Mouse (Mus musculus) hindbrain, embryonic 13.5 days (tissue): ENCODE results near the gene Cd7. TPM values are rescaled to one million over a fixed set of nuclear protein-coding genes. Genes with fewer than 3 reads are reported as not detected.

Experiments
- ATAC-seq: fragments of 200-750 bp; cut with Nextera tagmentation; 2 replicates; pipeline ENCODE4 v1.8.0; 2017; ENCODE audit warnings: moderate TSS enrichment; ENCODE audit not compliant: low FRiP score
- H3K27ac ChIP-seq: fragments of 300-500 bp; sonication (generic); 2 replicates; pipeline ENCODE4 v1.5.1; 2015; ENCODE audit warnings: inconsistent platforms, mild to moderate bottlenecking, moderate library complexity
- H3K27me3 ChIP-seq: fragments of 300-500 bp; sonication (generic); 2 replicates; pipeline ENCODE4 v1.6.1; 2015; ENCODE audit warnings: mild to moderate bottlenecking, inconsistent platforms
- H3K36me3 ChIP-seq: fragments of 300-500 bp; sonication (generic); 2 replicates; pipeline ENCODE4 v1.6.1; 2015; ENCODE audit warnings: mild to moderate bottlenecking, inconsistent platforms
- H3K4me1 ChIP-seq: fragments of 300-500 bp; sonication (generic); replicated peaks from 2 replicates; pipeline ENCODE4 v1.6.1; 2015; ENCODE audit warnings: inconsistent platforms
- H3K4me2 ChIP-seq: fragments of 300-500 bp; sonication (generic); 2 replicates; pipeline ENCODE4 v1.6.1; 2015; ENCODE audit warnings: inconsistent platforms, mild to moderate bottlenecking, moderate library complexity
- H3K4me3 ChIP-seq: fragments of 300-500 bp; sonication (generic); 2 replicates; pipeline ENCODE4 v1.5.1; 2015; ENCODE audit warnings: mild to moderate bottlenecking, inconsistent platforms
- H3K9ac ChIP-seq: fragments of 300-500 bp; sonication (generic); 2 replicates; pipeline ENCODE4 v1.6.1; 2015; ENCODE audit warnings: mild to moderate bottlenecking, inconsistent platforms
- H3K9me3 ChIP-seq: fragments of 300-500 bp; sonication (generic); 2 replicates; pipeline ENCODE4 v1.6.1; 2016; ENCODE audit warnings: inconsistent platforms
- WGBS: fragments of 180-500 bp; shearing (Covaris S2); methylation state at CpG from one replicate; pipeline ENCODE4 v1.1.7; 2015; 5-methylcytosine and 5-hydroxymethylcytosine counted together
- polyA plus RNA-seq: library from polyadenylated mRNA; unstranded; fragments of >200 nt; fragmentation: Nextera tagmentation; extraction: Ambion mirVana; gene quantifications from 2 replicates; pipeline ENCODE4 v1.2.1, GENCODE M21; 2015

The Cd7 gene
- polyA plus RNA-seq, 1 experiment from 2014 or later = not detected

DNA sequence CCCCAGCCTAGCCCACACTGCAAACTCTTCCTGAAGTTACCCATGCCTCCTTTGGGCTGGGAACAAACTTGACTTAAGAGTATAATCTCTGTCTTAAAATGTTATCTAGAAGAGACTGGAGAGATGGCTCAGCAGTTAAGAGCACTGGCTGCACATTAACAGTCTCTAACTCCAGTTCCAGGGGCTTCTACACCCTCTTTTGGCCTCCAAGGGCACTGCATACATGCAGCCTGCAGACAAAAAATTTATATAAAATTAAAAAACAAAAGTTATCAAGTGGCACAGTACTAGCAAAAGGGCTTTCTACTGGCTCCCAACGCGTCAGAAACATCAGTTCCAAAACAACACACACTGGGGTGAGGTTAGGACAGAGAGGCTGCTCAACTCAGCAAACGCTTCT is 51.6 kb downstream of the Cd7 start:
- H3K27me3 ChIP-seq = no peaks in the 10 kb centered on the region
- peaks cover 34% of the 10 kb centered on the region for H3K36me3 ChIP-seq
- peaks cover 52% of the 10 kb centered on the region for H3K4me1 ChIP-seq
- no peak overlapping the region for H3K9ac ChIP-seq
- ATAC-seq = no peak
- WGBS = 89% methylated on average over 3 of the region's 3 CpGs
- no peaks in the 10 kb centered on the region for H3K9me3 ChIP-seq
- H3K4me2 ChIP-seq = no peak overlapping the region
- no peak overlapping the region for H3K4me3 ChIP-seq
- no peak overlapping the region for H3K27ac ChIP-seq

Other genes starting within 250 kb of the Cd7 start
- 45.6 and 48.6 TPM in 2 replicates for gene Dus1l, start 243.0 kb downstream of the Cd7 start, polyA plus RNA-seq
- gene Fasn, start 214.9 kb downstream of the Cd7 start, polyA plus RNA-seq = 67.9 and 69.7 TPM in 2 replicates
- gene Ccdc57, start 106.5 kb downstream of the Cd7 start, polyA plus RNA-seq = 4.8 and 5.4 TPM in 2 replicates
- gene Slc16a3, start 90.9 kb downstream of the Cd7 start, polyA plus RNA-seq = 11.7 and 14.9 TPM in 2 replicates
- 147 and 148 TPM in 2 replicates for gene Csnk1d, start 48.1 kb downstream of the Cd7 start, polyA plus RNA-seq
- not detected in 2 replicates for gene Sectm1b, start 24.2 kb upstream of the Cd7 start, polyA plus RNA-seq
- not detected in 2 replicates for gene Sectm1a, start 41.8 kb upstream of the Cd7 start, polyA plus RNA-seq
- gene Tex19.2, start 79.3 kb upstream of the Cd7 start, polyA plus RNA-seq = not detected in 2 replicates
- not detected in 2 replicates for gene Tex19.1, start 106.7 kb upstream of the Cd7 start, polyA plus RNA-seq
- gene Uts2r, start 120.9 kb upstream of the Cd7 start, polyA plus RNA-seq = 0.19 and 0.30 TPM in 2 replicates
- 17.8 and 20.5 TPM in 2 replicates for gene Hexdc, start 165.0 kb upstream of the Cd7 start, polyA plus RNA-seq
- gene Ogfod3, start 165.3 kb upstream of the Cd7 start, polyA plus RNA-seq = 23.9 and 24.2 TPM in 2 replicates
- gene Cybc1, start 189.9 kb upstream of the Cd7 start, polyA plus RNA-seq = 39.3 and 42.2 TPM in 2 replicates
- 94.8 and 95.5 TPM in 2 replicates for gene Narf, start 197.8 kb upstream of the Cd7 start, polyA plus RNA-seq
- 12.1 and 12.2 TPM in 2 replicates for gene Foxk2, start 220.6 kb upstream of the Cd7 start, polyA plus RNA-seq